Mouse (Mus musculus) stomach, postnatal 0 days (tissue): ENCODE data around the gene Gmpr.

Experiments
- CTCF ChIP-seq: IDR thresholded peaks from 2 replicates; pipeline ENCODE4 v1.5.1; 2016; ENCODE audit warnings: antibody characterized with exemption, low read depth, mild to moderate bottlenecking, moderate library complexity
- EP300 ChIP-seq: optimal IDR thresholded peaks from 2 replicates; pipeline ENCODE3; 2016; ENCODE audit warnings: antibody characterized with exemption

- TF ChIP-seq CTCF (no peak), EP300 (no peak)
These were observed 9.5 kb downstream of the Gmpr start for GRCm38 (mm10) chr13:45516501-45517393.
